Mouse (Mus musculus) activated CD4-positive, CD25-positive, alpha-beta regulatory T cell, adult 9 weeks (primary cell): ENCODE results near the gene Pprc1. TPM values are rescaled to one million over a fixed set of nuclear protein-coding genes. Genes with fewer than 3 reads are reported as not detected.

Source experiments
- polyA plus RNA-seq: library from polyadenylated mRNA; unstranded; fragments of 100-300 nt; shearing (Covaris generic); gene quantifications from one replicate; pipeline ENCODE4 v1.2.1, GENCODE M21; 2017

Gene Pprc1
- polyA plus RNA-seq = 51.0 TPM

DNA sequence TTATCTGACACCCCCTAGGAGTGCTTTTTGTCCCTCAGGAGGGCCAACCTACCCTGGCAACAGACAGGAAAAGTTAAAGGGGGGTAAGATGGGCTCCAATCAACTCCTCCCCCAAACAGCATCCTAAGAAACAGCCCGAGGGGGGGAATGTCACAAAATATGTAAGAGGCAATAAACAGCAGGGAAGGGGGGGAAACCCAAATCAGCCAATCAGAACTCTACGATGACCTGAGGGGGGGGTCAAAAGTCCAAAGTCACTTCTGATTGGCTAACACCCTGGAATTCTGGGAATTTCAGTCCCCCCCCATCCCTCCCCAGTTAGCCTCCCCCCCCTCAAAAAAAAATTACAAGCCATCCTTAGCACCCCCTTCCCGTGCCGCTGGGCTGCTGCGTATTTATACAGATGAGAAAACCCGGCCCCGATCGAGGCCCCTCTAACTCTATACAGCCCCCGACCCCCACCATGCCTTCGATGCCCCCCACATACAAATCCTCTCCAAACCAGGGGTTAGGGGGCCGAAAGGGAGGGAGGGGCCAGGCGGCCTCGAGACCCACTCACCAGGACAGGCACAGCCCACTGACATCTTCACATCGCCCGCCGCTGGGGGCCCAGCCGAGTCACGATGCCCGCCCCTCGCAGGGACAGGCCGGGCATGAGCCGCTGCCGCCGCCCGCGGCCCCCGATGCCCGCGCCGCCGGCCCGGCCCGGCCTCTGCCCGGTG lies at the start of gene Pprc1:
Gene Pprc1, plus strand, starts transcription at position 616 of the 722 bp plus-strand sequence.

GRCm38 (mm10) chr19:45997785-45998693 lies 46.6 kb upstream of the Pprc1 start, which contains the start of gene Armh3:
TSS of gene Armh3 (minus strand) at chr19:45998488.

DNA sequence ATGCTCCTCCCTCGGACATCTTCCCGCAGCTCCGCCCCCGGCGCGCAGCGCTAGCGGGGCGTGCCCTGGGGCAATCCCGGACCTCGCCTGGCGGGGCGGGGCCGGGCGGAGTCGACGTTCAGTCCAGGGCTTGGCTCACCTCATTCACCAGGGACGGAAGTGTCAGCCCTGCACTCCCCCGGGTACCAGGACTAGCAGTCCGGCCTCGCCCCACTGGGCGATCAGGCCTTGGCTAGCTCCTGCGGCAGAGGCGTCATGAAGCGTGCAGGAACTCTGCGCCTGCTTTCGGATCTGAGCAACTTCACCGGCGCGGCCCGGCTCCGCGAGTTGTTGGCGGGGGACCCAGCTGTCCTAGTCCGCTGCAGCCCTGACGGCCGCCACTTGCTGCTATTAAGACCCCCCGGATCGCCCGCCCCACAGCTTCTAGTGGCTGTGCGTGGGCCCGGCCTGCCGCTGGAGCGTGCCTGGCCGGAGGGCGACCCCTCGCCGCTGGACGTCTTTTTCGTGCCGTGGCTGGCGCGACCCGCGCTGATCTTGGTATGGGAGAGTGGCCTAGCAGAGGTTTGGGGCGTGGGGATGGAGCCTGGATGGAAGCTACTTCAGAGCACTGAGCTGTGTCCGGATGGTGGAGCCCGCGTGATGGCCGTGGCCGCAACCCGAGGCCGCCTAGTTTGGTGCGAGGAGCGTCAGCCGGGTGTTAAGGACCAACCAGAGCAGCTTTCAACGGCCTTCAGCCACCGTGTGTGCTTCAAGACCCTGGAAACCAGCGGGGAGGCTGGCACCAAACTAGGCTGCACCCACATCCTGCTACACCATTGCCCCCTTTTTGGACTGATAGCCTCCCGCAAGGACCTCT lies 41.1 kb upstream of the Pprc1 start, which contains the start of gene Hps6:
Gene Hps6, plus strand, starts transcription at position 138 of the 856 bp plus-strand sequence.

GRCm38 (mm10) chr19:46044993-46045695 lies 458 bp downstream of the Pprc1 start, which contains the start of gene Ldb1:
TSS of gene Ldb1 (minus strand) at chr19:46045214.

GRCm38 (mm10) chr19:46075616-46076607 lies 31.2 kb downstream of the Pprc1 start, which contains the start of gene Nolc1:
TSS of gene Nolc1 (plus strand) at chr19:46075863.

Other genes starting within 250 kb of the Pprc1 start
- 14.0 TPM for gene Kcnip2, start 228.8 kb upstream of the Pprc1 start, polyA plus RNA-seq
- gene Armh3, start 46.4 kb upstream of the Pprc1 start, polyA plus RNA-seq = 15.1 TPM
- gene Hps6, start 41.4 kb upstream of the Pprc1 start, polyA plus RNA-seq = 12.4 TPM
- gene Ldb1, start 328 bp downstream of the Pprc1 start, polyA plus RNA-seq = 37.4 TPM
- gene Nolc1, start 31.0 kb downstream of the Pprc1 start, polyA plus RNA-seq = 98.3 TPM
- not detected for gene Elovl3, start 87.0 kb downstream of the Pprc1 start, polyA plus RNA-seq
- gene Pitx3, start 103.4 kb downstream of the Pprc1 start, polyA plus RNA-seq = not detected
- gene Gbf1, start 107.6 kb downstream of the Pprc1 start, polyA plus RNA-seq = 83.0 TPM